Mouse (Mus musculus): ENCODE measurements around the gene Vill.

Gene Vill

DNA sequence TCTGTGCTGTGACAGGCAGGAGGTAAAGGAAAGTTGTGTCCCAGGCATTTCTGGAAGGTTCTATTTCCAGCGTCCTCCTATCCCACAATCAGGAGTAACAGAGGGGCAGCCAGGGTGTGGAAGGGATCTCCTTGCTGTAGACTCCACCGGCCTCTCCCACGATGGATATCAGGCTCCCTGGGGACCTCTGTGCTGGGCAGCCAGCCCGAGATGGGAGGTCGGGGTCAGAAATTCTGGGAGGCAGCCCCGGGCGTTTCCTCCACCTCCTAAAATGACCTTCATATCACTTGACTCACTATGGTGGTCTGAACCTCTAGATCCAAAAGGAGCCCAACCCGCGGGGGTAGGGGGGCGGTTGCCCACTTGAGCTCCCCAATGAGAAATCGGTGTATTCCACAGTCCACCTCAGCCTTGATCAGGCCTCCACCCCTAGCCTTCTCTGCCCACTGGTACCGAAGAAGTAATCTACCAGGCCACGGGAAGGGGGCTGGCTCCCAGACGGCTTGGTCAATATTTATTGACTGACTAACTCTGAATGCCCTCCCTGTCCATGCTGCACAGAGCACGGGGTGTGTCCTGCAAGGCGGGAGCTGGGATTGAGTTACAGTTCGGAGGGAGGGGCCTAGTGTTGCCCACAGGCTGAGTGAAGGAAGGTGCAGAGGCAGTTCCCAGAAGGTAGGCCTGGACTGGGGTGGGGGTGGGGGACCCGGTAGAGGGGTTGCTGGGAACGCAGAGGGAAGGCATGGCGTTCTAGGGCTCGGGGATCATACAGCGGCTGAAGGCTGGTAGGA, at the start of gene Vill:
Vill (plus strand) TSS at position 625 of the 791 bp plus-strand sequence.
- DNase-seq (ENCODE audit: extremely low read depth, low read depth), result no peak

DNA sequence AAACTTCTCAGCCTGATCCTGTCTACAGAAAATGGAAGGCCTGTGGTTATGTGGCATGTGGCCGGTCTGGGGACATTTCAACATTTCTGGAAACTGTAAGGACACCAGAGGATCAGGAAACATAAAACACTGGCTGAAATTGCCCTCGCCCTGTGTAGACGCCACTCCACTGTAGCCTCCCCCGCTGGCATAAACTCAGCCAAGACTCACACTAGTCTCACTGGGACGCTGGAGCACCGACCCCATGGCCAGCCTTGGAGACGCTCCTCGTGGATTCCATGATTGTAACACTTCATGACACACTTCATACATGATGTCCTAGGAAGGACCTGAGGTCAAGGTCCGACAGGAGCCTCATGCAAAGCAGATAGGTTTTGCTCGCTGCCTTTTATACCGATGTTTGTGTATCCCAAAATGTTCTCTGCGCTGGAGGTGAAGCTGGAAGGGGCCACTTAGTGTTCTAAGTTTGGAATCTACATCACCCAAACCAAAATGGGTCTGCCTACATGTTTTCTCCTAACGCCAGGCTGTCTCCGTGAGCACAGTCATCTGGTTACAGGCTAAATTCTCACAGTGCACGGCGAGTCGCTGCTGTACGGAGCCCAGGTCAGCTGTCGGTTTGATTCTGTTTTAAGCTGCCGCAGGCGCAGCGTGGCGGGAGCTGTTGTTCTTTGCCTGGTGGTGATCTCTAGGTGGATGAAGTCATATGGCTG, 48.4 kb upstream of the Vill start:
- no peak for DNase-seq (ENCODE audit: extremely low read depth, low read depth)

DNA sequence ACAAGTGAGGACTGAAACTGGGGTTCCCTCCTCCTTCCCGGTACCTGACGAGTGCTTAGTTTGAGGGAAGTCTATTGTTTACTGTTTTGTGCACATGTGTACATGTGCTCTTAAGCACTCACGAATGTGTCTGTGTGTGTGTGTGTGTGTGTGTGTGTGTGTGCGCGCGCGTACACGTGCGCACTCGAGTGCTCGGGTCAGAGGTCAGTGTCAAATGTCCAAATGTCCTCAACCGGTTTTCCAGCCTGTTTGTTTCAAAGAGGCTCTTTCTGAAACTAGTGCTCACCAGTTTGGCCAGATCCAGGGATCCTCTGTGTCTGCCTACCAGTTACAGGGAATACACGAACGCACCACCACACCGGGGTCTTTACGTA, 47.9 kb upstream of the Vill start:
- DNase-seq (ENCODE audit: extremely low read depth, low read depth), result no peak

DNA sequence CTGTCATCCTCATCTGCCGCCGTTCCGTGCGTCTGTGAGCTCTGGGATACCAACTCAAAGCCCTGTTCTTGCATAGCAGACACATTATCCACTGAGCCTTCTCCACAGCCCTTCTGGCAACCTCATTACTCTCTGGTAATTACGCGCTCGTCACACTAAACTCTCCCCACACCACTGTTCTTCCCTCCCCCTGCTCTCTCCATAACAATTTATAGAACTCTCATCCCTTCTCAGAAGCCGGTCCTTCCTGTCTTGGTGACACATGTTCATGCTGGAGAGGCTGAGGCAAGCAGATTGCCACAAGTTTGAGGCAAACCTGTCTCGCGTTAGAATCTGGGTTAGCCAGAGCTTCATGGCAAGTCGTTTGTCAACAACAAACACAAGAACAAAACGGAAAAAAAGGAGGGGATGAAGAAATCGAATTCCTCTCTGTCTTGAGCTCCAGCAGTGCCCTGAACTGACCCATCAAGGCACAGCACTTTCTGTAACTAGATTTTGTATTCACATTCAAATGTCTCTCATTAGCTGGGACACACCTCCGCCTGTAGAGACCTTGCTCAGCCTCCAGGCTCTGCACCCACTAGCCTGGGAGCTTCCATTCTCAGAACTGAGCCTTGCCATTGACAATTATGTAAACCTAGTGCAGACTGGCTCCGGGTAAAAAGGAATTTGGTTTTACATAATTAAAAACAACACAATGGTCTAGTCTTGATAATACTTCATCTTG, 47.1 kb upstream of the Vill start:
- DNase-seq (ENCODE audit: extremely low read depth, low read depth), result no peak

DNA sequence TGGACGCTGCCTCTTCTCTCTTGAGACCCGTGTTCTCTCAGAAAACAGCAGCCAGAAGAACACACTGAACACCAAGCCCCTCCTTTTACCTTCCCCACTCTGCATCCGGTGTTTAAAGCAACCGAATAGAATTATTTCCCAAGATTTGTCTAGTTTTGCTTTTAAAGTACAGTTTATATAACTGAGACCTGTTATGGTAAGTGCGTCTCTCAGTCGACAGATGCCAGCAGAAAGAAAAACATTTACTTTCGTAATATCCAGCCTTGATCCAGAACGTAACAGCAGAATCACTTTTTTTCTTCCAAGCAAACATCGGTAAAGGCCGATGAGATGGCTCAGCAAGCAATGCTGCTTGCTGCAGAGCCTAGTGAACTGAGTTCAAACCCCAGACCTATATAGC, 45.3 kb upstream of the Vill start:
- DNase-seq (ENCODE audit: extremely low read depth, low read depth), result no peak

DNA sequence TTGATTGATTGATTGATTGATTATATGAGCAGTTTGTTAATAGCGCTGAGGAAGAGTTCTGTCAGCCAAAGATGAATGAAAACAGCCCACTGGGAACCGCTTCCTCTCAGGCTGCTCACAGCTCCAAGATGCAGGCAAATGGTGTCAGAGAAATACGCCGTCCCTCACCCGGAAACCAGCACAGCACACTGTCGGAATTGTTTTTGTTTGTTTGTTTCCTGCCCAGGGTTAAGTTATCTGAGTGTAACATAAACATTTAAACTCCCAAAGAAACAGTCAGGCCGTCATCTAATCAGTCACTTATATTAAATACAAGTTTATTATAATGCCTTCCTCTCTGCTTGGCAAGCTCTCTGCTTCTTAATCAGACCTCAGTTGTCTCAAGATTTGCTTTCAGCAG, 43.7 kb upstream of the Vill start:
- no peak for DNase-seq (ENCODE audit: extremely low read depth, low read depth)

DNA sequence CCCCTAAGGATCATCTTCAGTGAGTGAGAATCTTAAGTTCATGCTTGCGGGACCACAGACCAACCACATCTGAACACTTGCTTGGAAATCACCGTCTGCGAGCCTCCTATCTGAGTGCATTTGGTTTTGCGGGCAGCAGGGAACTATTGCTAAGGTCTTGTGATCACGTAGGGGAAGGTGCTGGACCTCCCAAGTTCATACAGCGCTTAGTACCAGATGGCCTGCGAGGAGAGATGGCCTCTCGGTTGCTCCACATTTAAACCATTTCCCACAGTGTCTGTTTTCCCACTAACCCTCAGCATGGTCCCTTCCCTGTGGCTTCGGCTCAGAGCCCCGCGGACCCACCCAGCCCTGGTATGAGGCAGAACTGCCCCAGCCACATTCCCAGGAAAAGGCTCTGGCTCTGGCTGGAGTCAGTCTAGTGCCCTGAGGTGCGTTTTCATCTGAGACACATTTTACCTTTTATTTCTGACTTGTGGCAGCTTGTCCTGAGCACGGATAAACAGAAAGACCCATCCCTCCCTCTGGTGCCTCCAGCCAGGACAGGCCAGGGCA, 42.3 kb upstream of the Vill start:
- DNase-seq (ENCODE audit: extremely low read depth, low read depth), result no peak

DNA sequence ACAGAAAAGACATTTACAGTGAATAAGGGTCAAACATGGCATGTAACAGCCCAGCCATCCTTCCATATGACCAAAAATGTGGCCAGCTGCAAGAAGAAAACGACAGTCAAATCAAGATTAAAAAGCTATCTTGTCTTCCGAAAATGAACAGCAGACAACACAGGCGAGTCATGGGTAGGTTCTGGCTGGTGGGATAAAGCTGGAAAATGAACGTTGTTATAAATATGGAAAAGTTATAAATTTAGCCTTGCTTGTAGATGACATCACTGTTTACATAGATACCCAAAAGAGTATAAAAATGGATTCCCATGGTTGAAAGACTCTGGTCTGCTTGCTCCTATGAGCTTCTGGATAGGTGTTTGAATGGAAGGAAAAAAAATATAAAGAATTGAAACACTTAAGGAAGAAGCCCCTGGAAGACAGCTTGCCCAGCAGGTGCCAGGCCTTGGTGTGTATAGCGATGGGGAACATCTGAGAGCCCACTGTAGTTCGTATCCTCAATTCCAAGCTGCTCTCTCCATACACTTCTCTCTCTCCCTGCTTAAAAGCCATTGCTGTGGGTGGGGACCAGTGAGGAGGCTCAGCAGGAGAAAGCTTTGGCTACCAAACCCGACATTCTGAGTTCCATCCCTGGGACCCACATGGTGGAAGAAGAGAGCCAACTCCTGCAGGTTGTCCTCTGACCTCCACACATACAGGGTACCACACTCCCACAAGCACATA, 35.6 kb upstream of the Vill start:
- DNase-seq (ENCODE audit: extremely low read depth, low read depth), result no peak

DNA sequence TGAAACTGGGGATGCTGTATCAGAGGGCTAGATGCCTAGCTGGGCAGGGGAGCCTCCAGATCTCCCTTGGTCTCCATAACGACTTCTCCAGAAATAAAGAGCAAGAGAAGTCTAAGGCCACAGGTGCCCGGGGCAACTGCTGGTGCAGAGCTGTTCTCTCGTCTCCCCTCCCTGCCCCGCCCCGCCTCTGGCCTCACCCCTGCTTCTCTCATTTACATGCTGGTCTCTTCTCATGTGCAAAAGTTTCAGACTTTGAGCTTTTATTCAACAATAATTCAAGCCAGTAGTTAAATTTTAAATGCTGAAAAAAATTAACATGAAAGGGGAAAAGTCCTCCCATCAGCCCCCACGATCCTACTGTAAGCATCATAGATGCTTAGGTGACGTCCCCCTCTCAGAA, 30.8 kb upstream of the Vill start:
- DNase-seq (ENCODE audit: extremely low read depth, low read depth), result no peak

DNA sequence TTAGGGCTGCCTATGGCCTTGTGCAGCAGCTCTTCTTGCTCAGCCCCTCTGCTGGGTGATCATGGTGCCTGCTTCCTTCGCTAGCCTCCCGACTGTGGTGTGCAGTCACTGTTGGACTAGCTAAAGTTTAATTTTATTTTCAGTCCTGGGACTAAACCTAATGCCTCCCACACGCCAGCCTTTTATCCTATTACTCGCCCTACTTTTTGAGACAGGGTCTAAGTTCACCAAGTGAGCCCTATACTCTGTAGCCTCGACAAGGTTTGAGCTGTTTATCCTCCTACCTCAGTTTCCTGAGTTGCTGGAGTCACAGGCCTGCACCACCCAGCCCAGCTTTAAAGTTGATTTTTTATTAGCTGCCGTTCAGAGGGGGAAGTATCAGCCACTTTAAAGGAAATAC, 27.3 kb upstream of the Vill start:
- no peak for DNase-seq (ENCODE audit: extremely low read depth, low read depth)

DNA sequence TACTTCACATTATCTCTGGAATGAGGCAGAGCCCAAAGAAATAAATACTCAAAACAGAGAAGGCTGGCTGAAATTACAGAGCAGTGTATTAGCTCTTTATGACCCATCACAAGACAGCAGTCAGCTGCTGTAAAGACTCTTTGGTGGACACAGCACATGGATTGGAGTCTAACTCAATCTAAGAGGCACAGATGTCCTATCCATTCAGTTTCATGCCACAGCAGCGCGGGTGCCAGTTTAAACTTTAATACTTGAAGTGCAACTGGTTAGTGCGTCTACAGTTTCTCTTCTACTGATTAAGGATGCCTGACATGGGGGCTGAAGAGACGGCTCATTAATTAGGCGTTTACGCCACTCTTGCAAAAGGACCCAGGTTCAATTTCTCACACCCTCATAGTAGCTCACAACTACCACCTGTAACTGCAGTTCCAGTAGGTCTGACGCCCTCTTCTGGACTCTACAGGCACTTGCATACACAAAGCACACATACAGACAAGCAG, 26.7 kb upstream of the Vill start:
- DNase-seq (ENCODE audit: extremely low read depth, low read depth), result no peak

DNA sequence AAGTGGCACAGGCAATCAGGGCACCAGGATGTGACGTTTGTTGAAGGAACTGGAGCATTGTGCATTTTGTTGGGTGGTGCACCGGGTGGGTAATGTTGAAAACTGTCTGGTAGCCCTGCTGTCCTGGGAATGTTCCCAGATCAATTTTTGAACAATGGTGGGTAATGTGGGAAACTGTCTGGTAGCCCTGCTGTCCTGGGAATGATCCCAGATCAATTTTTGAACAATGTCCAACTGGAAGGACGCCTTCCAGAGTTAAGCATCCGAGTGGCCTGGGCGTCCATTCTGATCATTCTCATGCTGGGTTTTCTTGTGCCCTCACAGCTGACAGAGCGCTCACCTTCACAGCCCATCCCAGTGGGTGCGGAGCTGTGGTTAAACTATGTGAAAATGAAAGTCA, 25.2 kb upstream of the Vill start:
- no peak for DNase-seq (ENCODE audit: extremely low read depth, low read depth)

DNA sequence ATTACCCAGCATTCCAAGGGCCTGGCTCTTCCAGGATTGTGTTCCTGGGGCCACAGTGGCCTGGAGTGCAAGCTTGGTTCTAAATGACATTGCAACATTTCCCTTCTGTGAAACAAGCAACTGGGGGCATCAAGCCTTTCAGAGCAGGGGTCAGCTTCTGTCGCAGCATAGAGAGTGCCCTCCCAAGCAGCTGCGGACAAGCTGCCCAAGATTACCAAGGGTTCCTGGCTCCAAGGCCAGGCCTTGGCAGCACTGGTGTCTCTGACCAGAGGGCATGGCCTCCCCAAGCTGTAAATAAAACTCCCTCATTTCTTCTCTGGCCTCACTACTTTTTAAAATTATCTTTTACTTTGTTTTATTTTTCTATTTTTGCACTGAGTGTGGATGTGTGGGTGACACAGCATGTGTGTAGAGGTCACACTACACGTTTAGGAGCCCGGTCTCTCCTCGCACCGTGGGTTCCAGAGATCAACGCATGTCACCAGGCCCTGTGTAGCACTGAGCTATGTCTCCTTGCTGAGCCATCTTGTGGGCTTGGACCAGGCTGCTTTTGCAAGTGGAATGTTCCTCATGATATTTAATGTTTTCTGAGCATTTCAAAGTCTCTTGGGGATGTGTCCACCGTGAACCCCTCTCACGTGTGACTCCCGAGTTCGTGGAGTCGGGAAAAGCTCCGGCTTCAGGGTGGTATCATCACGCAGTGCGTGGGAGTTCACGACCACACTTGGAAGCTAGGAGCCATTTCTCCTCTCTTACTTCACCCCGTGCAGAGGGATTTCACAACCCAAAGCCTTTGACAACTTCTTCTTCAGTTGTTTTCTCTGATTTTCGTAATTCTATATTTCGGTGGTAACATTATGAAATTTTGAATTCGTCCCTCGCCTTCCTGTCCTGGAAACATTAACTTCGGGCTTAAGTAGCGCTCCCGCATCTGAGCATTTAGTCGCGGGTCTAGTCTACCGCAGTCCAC, 24.1 kb upstream of the Vill start:
- no peak for DNase-seq (ENCODE audit: extremely low read depth, low read depth)

DNA sequence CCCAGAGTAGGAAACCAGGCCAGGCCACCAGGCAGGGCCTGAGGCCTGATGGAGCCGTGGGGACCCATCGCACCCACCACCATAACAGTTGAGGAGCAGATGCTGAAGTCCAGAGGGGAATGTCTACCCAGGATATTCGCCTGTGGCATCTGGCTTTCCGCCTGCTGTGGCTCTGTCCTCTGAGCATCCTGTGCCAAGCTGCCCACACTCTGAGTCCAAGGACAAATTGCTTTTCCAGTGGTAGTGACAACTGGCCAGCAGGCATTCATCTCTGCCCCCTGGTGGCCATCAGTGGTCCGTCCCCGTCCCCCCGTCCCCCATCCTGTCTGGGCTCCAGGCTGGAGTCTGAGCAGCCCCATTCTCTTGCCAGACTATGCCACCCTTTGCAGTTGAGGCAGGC, 23.0 kb upstream of the Vill start:
- no peak for DNase-seq (ENCODE audit: extremely low read depth, low read depth)

DNA sequence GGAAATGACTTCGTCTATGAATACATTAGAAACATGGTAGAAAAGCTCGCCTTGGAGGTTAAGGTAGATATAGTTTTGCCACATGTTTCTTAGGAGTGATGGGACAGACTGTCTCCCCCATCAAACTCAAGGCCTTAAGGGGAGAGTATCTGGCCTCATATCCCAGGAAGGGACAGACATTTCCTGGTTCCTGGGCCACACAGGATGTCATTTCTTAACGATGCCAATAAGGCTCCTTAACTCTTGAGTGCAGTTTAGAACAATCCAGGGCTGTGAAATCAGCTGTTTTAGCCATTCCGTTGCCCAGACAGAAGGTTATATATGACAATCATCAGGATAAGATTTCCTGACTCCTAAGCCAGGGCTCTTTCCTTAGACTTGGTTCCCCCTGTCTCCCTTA, 21.5 kb upstream of the Vill start:
- no peak for DNase-seq (ENCODE audit: extremely low read depth, low read depth)

DNA sequence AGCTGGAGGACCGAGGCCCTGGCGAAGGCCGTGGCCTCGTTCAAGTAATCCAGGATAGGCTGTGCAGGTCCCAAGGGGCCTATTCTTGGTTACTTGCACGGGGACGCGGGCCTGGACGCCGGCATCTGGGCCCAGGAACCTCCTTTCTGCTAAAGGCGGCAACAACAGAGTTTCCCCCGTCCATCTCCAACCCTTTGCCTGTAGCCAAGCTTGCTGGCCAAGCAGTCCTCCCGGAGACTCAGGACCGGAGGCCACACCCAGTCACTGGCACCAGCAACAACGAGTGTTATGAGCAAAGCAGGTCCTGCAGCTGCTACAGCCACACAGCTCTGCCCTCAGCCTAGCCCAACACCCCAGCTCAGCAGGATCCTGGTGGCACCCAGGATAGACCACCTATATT, 20.8 kb upstream of the Vill start:
- DNase-seq (ENCODE audit: extremely low read depth, low read depth), result no peak

DNA sequence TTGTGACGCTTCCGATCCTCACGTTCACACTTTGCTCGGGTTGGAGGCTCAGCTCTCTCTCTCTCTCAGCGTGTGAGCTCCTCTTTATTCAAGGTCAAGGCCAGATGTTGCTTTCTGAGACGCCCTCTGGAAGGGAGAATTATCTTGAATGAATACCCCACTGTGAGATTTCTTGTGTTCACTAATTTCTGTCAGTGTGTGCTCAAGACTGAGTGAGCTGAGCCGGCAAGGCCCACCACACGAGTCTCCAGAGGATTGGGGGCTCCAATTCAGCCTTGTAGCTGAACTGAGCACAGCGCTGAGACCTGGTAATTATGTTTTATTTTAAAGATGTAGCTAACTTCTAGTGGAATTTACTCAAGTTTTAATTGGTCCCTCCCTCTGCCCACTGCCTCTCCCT, 20.0 kb upstream of the Vill start:
- DNase-seq (ENCODE audit: extremely low read depth, low read depth), result no peak

DNA sequence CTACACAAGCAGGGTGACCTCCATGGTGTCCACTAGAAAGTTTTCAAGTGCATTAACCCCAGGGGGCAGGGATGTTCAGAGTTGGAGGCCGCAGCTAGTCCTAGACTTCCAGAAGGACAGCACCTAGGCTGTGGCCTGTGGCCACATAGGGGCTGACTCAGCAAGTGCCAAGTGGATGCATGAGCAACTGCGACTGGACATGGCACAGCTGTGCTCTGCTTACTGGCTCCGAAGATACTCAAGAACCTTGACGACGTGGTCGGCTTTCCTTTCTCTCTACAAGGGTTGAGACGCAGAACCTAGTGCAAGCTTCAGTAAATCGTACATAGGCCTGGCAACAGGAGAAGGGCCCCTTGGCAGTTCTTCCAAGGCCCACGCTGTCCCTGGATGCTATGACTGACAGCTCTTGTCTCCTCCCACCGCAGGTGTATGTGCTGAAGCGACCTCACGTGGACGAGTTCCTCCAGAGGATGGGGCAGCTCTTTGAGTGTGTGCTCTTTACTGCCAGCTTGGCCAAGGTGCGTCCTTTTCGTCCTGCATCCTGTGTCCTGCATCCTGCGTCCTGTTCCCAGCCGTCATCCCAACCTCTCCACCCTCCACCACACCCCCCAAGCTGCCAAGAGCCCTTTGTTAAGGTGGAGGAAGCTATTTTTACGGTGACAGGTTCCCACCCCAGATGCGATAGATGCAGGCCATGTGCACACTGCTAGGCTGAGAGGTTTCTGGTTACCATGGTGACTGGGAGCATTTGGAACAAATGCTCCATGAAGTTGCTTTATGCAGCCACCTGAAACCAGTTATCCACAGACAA, 19.3 kb upstream of the Vill start:
- no peak for DNase-seq (ENCODE audit: extremely low read depth, low read depth)

DNA sequence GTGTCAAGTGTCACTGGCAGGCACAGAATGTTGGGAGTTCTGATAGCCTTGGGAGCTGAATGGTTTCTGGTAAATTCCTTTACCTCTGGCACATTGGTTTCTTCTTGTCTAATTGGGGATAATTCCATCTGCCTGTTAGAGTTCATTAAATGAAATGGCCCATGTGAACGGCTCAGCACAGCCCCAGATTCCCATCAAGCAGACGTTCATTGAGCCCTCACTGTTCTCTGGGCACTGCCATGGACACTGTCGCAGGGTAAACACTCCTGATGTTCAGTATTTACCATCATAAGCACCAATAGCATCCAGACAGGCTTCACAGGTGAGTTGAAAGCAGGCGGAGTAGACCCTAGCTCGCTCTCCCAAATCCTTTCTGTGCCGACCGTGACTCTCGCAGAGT, 18.5 kb upstream of the Vill start:
- no peak for DNase-seq (ENCODE audit: extremely low read depth, low read depth)
